Mouse (Mus musculus): Measurements from ENCODE around the gene Kel.

Kel gene

DNA sequence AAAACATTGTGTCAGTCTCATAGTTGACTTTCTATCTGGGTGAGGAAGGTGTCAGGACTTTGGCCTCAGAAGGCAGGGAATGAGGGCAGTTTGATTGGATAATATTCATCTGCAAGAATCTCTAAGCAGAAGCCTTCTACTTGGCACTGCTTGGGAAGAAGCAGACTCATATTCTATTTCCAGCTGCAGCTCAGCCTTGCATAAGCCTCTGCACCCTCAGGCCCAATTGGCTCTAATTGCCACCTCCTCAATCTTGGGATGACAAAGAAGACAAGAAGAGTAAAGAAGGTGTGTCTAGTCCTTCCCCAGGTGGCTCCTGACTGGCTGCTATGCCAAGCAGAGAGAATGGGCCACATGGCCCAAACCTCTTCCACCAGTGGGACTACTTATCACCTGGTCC lies 57.5 kb downstream of the Kel start:
- DNase-seq (ENCODE audit: extremely low read depth, low read depth): no peak

DNA sequence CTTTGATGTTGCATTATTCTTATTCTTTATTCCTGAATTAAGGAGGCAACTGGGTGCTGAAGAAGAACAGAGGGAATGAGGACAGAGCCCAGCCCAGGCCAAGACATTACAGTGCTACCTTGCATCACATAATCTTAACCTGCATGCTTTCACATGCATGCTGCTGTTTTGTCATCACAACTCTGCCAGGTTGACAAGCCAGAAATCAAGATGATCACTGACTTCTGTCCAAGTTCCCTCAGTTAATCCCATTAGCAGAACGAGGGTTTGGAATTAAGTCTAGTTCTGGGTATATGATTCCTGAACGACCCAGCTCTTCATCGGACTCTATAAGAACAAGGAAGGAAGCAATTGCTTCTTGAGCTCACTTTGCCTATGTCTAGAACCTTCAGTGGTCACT lies 57.9 kb downstream of the Kel start:
- no peak for DNase-seq (ENCODE audit: extremely low read depth, low read depth)

DNA sequence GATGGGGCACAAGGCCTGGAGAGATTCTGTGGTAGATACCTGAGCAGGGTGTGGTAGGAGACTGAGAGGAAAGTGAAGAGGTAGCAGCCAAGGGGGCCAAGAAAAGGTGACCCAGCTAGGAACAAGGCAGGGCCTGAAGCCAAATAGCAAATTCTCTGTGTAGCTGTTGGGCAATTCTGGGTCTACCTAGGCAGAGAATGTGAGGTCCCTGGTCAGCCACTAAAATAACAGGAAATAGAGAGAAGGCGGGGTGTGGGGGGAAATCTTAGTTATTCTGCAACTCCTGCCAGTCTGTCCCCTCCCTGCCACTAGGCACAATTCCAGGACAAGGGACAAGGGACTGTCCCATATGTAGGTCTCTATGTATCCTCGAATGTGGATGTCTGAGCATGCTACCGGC lies 60.9 kb downstream of the Kel start:
- no peak for DNase-seq (ENCODE audit: extremely low read depth, low read depth)

DNA sequence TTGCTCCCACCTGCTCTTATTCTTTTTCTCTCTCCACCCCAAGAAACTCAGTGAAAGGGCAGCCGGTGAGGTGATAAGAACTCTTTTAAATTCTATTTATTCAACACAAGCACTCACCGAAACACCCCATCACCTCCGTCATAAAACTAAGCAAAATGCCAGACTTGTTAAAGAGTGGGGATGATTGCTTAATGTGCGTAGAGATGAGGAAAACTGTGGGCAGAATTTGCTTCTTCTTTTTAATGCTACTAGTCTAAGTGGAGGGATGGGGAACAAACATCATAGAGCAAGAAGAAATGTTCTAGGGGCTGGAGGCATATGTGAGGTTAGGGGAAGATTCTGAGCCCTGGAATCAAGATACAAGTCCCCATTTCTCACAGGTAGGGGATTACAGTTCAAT lies 61.4 kb downstream of the Kel start:
- no peak for DNase-seq (ENCODE audit: extremely low read depth, low read depth)

DNA sequence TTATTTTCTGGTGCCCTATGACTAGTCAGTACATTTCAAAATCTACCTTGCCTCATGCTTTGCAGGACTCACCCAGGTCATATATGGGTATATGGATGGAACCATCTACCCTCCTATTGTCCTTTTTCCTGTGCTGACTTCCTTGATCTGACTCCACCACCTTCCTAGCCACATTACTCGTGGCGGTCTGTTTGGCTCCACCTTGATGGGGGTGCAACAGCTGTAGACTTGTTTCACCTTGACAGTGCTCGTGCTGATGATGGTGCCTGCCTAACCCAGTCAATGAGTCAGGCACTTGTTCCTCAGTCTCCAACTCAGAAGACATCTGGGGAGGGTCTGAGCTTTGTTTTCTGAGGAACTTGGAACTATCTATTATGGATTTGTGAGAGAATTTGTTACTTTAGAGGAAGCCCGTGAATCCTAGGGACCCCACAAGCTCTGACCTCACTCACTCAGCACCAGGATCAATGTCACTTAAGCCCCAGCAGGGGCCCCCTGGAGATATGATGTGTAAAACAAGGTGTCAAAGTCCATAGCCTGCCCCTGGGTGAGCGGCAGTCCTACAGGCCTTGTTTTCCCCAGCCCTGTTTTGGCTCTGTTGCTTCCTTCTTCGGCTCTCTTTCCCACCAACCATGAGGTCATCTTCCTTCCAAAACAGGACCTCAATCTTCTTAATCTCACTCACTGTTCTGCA lies 62.8 kb downstream of the Kel start:
- DNase-seq (ENCODE audit: extremely low read depth, low read depth): no peak

DNA sequence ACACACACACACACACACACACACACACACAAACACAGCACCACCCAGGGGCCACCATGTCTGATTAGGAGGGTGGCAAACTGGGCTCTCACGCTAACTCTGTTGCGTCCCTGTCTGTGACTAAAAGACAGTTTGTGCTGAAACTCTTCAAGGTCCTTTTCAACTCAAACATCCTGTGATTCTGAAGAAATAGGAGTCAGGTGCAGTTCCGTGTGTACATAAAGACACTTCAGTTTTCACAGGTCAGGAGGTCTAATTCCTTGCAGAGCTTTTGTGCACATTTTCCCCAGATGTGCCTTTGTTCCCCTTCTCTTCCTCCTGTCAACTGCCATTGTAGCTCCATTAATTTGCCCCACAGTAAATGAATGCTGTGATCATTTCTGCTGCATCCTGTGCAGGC lies 63.7 kb downstream of the Kel start:
- DNase-seq (ENCODE audit: extremely low read depth, low read depth): no peak

DNA sequence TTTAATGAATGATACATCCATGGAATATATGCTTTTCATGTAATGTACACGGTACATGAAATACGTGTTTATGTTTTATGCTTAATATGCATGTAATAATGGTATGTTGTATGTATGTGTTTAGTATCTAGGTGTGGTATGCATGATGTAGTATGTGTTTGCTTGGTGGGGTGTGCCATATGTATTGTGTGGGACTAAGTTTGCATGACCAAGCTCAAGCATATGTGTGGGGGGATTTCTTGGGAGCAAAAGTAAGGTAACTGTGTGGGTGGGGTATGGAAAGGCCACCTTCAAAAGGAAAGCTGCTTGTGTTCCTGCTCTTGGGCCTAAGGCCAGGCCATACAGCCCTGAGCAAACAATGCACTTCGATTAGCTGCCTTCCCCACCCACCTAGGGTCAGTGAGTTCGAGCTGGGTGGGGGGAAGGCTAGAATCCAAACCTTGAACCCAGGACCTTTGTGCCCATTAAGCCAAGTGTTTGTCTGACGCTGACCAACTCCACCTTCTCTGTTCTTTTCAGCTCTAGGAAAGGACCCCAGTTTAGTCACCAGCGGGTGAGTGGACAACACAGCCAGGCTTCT lies 66.1 kb downstream of the Kel start:
- DNase-seq (ENCODE audit: extremely low read depth, low read depth): no peak

DNA sequence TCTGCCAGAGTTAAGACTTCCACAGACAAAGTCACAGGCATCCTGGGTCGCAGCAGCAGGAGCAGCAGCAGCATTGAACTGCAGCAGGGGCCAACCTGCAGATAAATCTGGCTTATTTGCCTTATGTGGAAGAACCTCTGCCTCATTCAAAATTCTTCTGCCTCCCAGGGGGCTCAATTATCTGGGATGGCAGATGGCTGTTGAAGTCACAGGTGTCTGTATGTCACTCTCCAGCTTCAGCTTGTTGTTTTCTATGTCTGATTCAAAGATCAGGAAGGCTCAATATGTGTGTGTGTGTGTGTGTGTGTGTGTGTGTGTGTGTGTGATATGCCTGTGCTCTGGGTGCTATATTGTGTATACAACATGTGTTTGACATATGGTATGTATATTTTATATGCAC lies 66.7 kb downstream of the Kel start:
- DNase-seq (ENCODE audit: extremely low read depth, low read depth): no peak

All from MEL-GATA-1-ER (cell line).